Mouse (Mus musculus): ENCODE data around the gene Sspo. TPM values are rescaled to one million over a fixed set of nuclear protein-coding genes. Genes with fewer than 3 reads are reported as not detected.

The Sspo gene
- polyA plus RNA-seq, 1 experiment, result 0.13 TPM

DNA sequence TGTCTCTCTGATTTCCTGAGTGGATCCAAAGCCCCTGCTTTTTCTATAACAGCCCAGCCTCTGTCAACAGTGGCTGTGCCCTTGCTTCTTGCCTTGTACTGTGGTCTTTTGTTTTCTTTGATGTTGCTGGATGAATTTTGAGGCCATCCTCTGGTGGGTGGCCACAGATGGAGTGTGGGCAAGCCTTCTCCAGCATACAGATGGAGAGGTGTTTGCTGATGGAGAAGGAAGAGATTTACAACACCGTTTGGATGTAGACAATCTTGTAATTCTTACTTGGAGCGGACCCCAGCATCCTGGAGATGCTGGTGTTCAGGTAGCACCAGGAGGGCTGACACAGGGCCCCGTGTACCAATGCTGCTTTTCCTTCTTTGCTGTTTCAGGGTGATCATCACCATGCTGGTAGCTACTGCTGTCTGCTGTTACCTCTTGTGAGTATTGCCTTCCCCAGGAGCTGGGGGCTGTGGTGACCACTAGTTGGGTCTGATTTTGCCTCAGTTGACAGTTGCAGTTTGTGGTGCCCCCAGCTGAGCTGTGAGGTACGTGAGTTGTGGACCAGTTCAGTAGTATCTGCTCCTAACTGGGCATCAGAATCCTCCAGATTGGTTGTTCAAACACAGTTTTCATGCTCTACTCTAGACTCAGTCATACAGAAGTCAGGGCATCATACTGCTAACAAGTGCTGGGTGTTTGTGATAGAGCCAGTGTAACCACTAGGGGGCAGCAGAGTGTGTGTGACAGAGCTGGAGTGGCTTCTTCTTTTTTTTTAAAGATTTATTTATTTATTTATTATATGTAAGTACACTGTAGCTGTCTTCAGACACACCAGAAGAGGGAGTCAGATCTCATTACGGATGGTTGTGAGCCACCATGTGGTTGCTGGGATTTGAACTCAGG lies 91.1 kb downstream of the Sspo start:
- TF ChIP-seq CTCF (IDR thresholded peaks at IDR 0.05; ENCODE audit: control insufficient read depth, insufficient read depth, insufficient read length) (peak; percentile 17), MAX (IDR thresholded peaks at IDR 0.05) (no peak)
- no peaks in the 10 kb centered on the region for H3K27me3 ChIP-seq (ENCODE audit: control insufficient read depth, insufficient read depth, insufficient read length)

DNA sequence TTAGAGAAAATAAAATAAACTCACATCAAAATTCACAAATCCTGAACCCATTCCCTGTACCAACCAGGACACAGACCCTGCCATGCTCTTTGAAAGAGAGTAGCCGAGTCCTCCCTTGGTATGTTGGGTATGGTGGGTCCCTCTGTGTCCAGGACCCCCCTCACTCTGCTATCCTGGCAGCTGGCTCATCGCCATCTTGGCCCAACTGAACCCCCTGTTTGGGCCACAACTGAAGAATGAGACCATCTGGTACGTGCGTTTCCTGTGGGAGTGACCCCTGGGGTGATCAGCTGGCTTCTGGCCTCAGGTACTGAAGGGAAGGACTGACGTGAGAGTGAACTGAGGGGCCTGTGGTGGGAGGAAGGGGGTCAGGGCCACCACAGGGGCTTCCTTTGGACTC lies 91.8 kb downstream of the Sspo start:
- H3K4me3 ChIP-seq (ENCODE audit: insufficient read depth, poor library complexity, severe bottlenecking), result no peak overlapping the region
- no peaks in the 10 kb centered on the region for H3K36me3 ChIP-seq (ENCODE audit: control insufficient read depth, insufficient read depth)
- TF ChIP-seq FOSL1 (IDR thresholded peaks at IDR 0.05; ENCODE audit: insufficient read depth, low read length, poor library complexity, severe bottlenecking), result no peak
- no peak for TF ChIP-seq MYOD1 (IDR thresholded peaks at IDR 0.05; ENCODE audit: control insufficient read depth, insufficient read length, low read depth)
- no peak for TF ChIP-seq CEBPB (IDR thresholded peaks at IDR 0.05; ENCODE audit: low read depth)
- TF ChIP-seq USF1 (IDR thresholded peaks at IDR 0.05; ENCODE audit: low read depth), result no peak
- TF ChIP-seq MAX (IDR thresholded peaks at IDR 0.05), result no peak
- TF ChIP-seq CTCF (IDR thresholded peaks at IDR 0.05; ENCODE audit: control insufficient read depth, insufficient read depth, insufficient read length), result no peak
- no peak for TF ChIP-seq MYOG (IDR thresholded peaks at IDR 0.05; ENCODE audit: control insufficient read depth, extremely low read depth, insufficient read length)
- no peaks in the 10 kb centered on the region for H3K79me2 ChIP-seq (ENCODE audit: control insufficient read depth, insufficient read depth)
- no peaks in the 10 kb centered on the region for H3K79me3 ChIP-seq (ENCODE audit: low read depth)
- H3ac ChIP-seq (ENCODE audit: control insufficient read depth, insufficient read length, low read depth), result no peak overlapping the region
- no peaks in the 10 kb centered on the region for H3K27me3 ChIP-seq (ENCODE audit: control insufficient read depth, insufficient read depth, insufficient read length)

More for the DNA sequence above, 91.1 kb downstream of the Sspo start:
- no peak overlapping the region for H3K4me3 ChIP-seq (ENCODE audit: insufficient read depth, poor library complexity, severe bottlenecking)
- no peaks in the 10 kb centered on the region for H3K79me2 ChIP-seq (ENCODE audit: control insufficient read depth, insufficient read depth)
- no peaks in the 10 kb centered on the region for H3K79me3 ChIP-seq (ENCODE audit: low read depth)
- no peak overlapping the region for H3ac ChIP-seq (ENCODE audit: control insufficient read depth, insufficient read length, low read depth)
- H3K36me3 ChIP-seq (ENCODE audit: control insufficient read depth, insufficient read depth), result no peaks in the 10 kb centered on the region

DNA sequence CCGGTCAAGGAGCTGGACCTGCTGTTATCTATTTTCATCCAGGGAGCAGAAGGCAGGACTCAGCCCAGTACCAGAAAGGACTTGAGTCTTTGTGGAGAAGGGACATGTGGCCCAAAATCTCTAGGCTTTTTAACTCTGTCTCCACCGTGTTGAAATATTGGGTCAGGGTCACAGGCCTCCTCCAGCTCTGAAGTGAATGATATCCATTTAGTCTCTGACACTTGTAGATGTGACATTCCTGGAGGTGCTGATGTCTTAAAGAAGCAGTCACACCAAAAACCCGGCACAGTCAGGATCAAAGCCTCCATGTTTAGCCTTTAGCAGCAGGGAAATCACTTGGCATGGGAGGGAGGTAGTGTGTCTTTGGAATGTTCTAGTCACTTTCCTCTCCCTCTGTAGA lies 92.7 kb downstream of the Sspo start:
- no peaks in the 10 kb centered on the region for H3K79me2 ChIP-seq (ENCODE audit: control insufficient read depth, insufficient read depth)
- TF ChIP-seq MYOD1 (IDR thresholded peaks at IDR 0.05; ENCODE audit: control insufficient read depth, insufficient read length, low read depth) (no peak), CTCF (IDR thresholded peaks at IDR 0.05; ENCODE audit: control insufficient read depth, insufficient read depth, insufficient read length) (no peak), USF1 (IDR thresholded peaks at IDR 0.05; ENCODE audit: low read depth) (no peak), MYOG (IDR thresholded peaks at IDR 0.05; ENCODE audit: control insufficient read depth, extremely low read depth, insufficient read length) (no peak), FOSL1 (IDR thresholded peaks at IDR 0.05; ENCODE audit: insufficient read depth, low read length, poor library complexity, severe bottlenecking) (no peak), MAX (IDR thresholded peaks at IDR 0.05) (no peak), CEBPB (IDR thresholded peaks at IDR 0.05; ENCODE audit: low read depth) (no peak)
- no peaks in the 10 kb centered on the region for H3K36me3 ChIP-seq (ENCODE audit: control insufficient read depth, insufficient read depth)
- H3ac ChIP-seq (ENCODE audit: control insufficient read depth, insufficient read length, low read depth), result no peak overlapping the region
- H3K4me3 ChIP-seq (ENCODE audit: insufficient read depth, poor library complexity, severe bottlenecking), result no peak overlapping the region
- H3K27me3 ChIP-seq (ENCODE audit: control insufficient read depth, insufficient read depth, insufficient read length), result no peaks in the 10 kb centered on the region
- H3K79me3 ChIP-seq (ENCODE audit: low read depth), result no peaks in the 10 kb centered on the region

DNA sequence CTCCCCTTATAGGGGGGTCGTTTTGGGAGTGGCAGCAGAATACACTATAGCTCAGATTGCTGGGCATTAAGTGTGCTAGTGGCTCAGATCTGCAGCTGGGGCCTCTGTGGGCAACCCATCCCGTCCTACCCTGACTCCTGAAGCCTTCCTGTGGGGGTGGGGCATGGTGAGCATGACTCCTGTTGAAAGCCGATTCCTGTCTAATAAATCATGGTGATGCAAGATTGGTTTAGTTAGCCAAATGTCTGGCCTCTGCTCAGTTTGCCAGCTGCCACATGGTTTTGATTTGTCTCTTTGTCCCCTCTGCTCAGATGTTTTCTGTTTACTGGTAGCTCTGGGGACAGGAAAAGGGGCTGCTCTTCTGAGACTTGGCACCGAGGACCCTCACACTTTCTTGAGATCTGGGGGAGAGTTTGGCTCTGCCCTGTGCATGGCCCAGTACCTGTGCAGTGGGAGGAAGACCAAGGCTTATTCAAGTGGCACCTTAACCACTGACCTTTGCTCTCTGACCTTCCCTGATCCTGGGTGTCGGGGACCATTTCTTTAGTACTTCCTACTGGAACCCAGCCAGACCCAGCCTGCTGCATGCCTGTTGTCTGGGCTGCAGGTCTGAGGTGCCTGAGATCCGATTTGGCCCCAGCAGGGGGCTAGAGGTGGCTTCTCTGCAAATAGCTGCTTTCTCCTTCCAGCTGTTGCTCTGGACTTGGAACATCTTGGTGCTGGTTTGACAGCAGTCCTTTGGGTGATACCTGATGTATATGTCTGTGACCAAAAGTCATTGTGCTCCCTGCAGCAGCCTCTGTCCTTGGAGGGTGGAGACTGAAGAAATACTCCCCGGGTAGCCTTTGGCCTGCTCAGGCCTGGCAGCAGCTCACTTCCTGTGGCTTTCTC lies 93.8 kb downstream of the Sspo start:
- no peaks in the 10 kb centered on the region for H3K79me2 ChIP-seq (ENCODE audit: control insufficient read depth, insufficient read depth)
- H3K4me3 ChIP-seq (ENCODE audit: insufficient read depth, poor library complexity, severe bottlenecking), result no peak overlapping the region
- no peaks in the 10 kb centered on the region for H3K79me3 ChIP-seq (ENCODE audit: low read depth)
- no peaks in the 10 kb centered on the region for H3K36me3 ChIP-seq (ENCODE audit: control insufficient read depth, insufficient read depth)
- no peaks in the 10 kb centered on the region for H3K27me3 ChIP-seq (ENCODE audit: control insufficient read depth, insufficient read depth, insufficient read length)
- H3ac ChIP-seq (ENCODE audit: control insufficient read depth, insufficient read length, low read depth), result no peak overlapping the region
- TF ChIP-seq USF1 (IDR thresholded peaks at IDR 0.05; ENCODE audit: low read depth) (no peak), CTCF (IDR thresholded peaks at IDR 0.05; ENCODE audit: control insufficient read depth, insufficient read depth, insufficient read length) (no peak), FOSL1 (IDR thresholded peaks at IDR 0.05; ENCODE audit: insufficient read depth, low read length, poor library complexity, severe bottlenecking) (no peak), MYOG (IDR thresholded peaks at IDR 0.05; ENCODE audit: control insufficient read depth, extremely low read depth, insufficient read length) (no peak), CEBPB (IDR thresholded peaks at IDR 0.05; ENCODE audit: low read depth) (peak; percentile 82), MYOD1 (IDR thresholded peaks at IDR 0.05; ENCODE audit: control insufficient read depth, insufficient read length, low read depth) (no peak)

DNA sequence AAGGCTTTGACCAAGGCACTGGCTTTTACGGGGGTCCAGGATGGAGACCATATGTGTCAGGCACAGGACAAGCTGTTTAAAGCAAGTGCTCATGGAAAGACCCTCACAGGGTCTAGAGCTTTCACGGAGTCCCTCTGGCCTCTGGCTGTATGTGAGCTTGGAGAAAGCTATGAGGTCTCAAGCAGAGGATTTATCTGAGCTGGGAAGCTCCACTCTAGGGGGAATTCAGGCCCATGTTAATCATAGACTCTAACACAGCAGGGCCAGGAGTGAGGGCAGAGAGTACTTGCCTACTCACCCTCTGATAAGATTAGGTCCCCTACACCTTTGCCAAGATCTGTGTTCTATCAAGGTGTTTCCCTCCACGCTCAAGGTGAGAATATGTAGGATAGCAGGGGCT lies 94.6 kb downstream of the Sspo start:
- TF ChIP-seq MYOD1 (IDR thresholded peaks at IDR 0.05; ENCODE audit: control insufficient read depth, insufficient read length, low read depth), result no peak
- TF ChIP-seq CEBPB (IDR thresholded peaks at IDR 0.05; ENCODE audit: low read depth), result no peak
- no peak for TF ChIP-seq USF1 (IDR thresholded peaks at IDR 0.05; ENCODE audit: low read depth)
- no peak for TF ChIP-seq CTCF (IDR thresholded peaks at IDR 0.05; ENCODE audit: control insufficient read depth, insufficient read depth, insufficient read length)
- no peak for TF ChIP-seq MAX (IDR thresholded peaks at IDR 0.05)
- no peak for TF ChIP-seq MYOG (IDR thresholded peaks at IDR 0.05; ENCODE audit: control insufficient read depth, extremely low read depth, insufficient read length)
- no peak for TF ChIP-seq FOSL1 (IDR thresholded peaks at IDR 0.05; ENCODE audit: insufficient read depth, low read length, poor library complexity, severe bottlenecking)
- no peaks in the 10 kb centered on the region for H3K27me3 ChIP-seq (ENCODE audit: control insufficient read depth, insufficient read depth, insufficient read length)
- H3K79me3 ChIP-seq (ENCODE audit: low read depth), result no peaks in the 10 kb centered on the region
- no peaks in the 10 kb centered on the region for H3K79me2 ChIP-seq (ENCODE audit: control insufficient read depth, insufficient read depth)
- no peak overlapping the region for H3ac ChIP-seq (ENCODE audit: control insufficient read depth, insufficient read length, low read depth)
- H3K4me3 ChIP-seq (ENCODE audit: insufficient read depth, poor library complexity, severe bottlenecking), result no peak overlapping the region
- no peaks in the 10 kb centered on the region for H3K36me3 ChIP-seq (ENCODE audit: control insufficient read depth, insufficient read depth)

Measured in C2C12 (cell line).